Comparison of ENCODE assay signal across 20 mouse cellular contexts in genomic region chrX:6345273-6345959, GRCm38 (mm10). TPM values are rescaled to one million over a fixed set of nuclear protein-coding genes. Genes with fewer than 3 reads are reported as not detected.
DNase-seq lines count a peak whose midpoint lies in the region; ATAC-seq and TF ChIP-seq lines count a peak whose summit lies in the region.
"Had no signal": no experiment of that assay in that cellular context is flagged by ENCODE, and none has a peak within 500 bp of the region (broad histone marks: within the 10 kb centered on the region; RNA-seq: fewer than 3 reads in every experiment).

No protein-coding gene starts in this region.

- no peaks in the 10 kb centered on the region for H3K4me1 ChIP-seq in lung, embryonic 14.5 days (ENCODE audit: insufficient read depth)
- H3K4me1 ChIP-seq: embryonic facial prominence, embryonic 10.5 days; forebrain, embryonic 13.5 days; heart, embryonic 13.5 days; hindbrain, embryonic 12.5 days had no signal

- ATAC-seq in lung, embryonic 14.5 days (ENCODE audit: insufficient read depth), result no peak
- peak; percentile 58 to 62 for ATAC-seq in hematopoietic stem cell, adult 5-6 weeks (replicated peaks in 1 of 2; ENCODE audit: insufficient read depth in 1 of 2, low FRiP score in 2 of 2, low TSS enrichment in 1 of 2, low read depth in 1 of 2, poor library complexity in 2 of 2, severe bottlenecking in 2 of 2)
- ATAC-seq: forebrain, embryonic 13.5 days; forebrain, postnatal 0 days; hindbrain, embryonic 16.5 days had no signal

- H3K27ac ChIP-seq in lung, embryonic 14.5 days (ENCODE audit: low read depth), result no peak overlapping the region
- H3K27ac ChIP-seq: embryonic facial prominence, embryonic 10.5 days; forebrain, embryonic 13.5 days; gastrocnemius, adult 2 months; heart, embryonic 13.5 days; hindbrain, embryonic 12.5 days had no signal

- WGBS in lung, embryonic 14.5 days, result 40% methylated on average over 1 of the region's 1 CpGs

- H3K4me2 ChIP-seq in lung, embryonic 14.5 days, result no peak overlapping the region
- H3K4me2 ChIP-seq: forebrain, embryonic 13.5 days; heart, embryonic 13.5 days; hindbrain, embryonic 12.5 days had no signal

- H3K9ac ChIP-seq in lung, embryonic 14.5 days, result no peak overlapping the region
- H3K9ac ChIP-seq: forebrain, embryonic 13.5 days; forebrain, postnatal 0 days; heart, embryonic 13.5 days; hindbrain, embryonic 12.5 days had no signal

- no peaks in the 10 kb centered on the region for H3K36me3 ChIP-seq in lung, embryonic 14.5 days (ENCODE audit: insufficient read depth)
- H3K36me3 ChIP-seq: embryonic facial prominence, embryonic 10.5 days; heart, embryonic 13.5 days; hindbrain, embryonic 12.5 days had no signal

- no peak for TF ChIP-seq CTCF in lung, embryonic 14.5 days (IDR thresholded peaks at IDR 0.05; ENCODE audit: low read depth)

- DNase-seq in lung, embryonic 14.5 days, result peak; percentile 0
- no peak for DNase-seq in lung, postnatal 10 days
- DNase-seq in lung, postnatal 36 days, result peak; percentile 12
- no peak for DNase-seq in lung, postnatal 25 days (ENCODE audit: low spot score)
- DNase-seq in thymus, postnatal 36 days, result no peak
- DNase-seq: adrenal gland, adult 2 months; cerebellum, adult 11 months; cerebellum, adult 8-10 months; cerebellum, postnatal 36 days; forebrain, postnatal 0 days; gastrocnemius, adult 2 months; gastrocnemius, postnatal 25 days; heart, adult 11 months; heart, postnatal 36 days had no signal

- H3K4me3 ChIP-seq in lung, embryonic 14.5 days (ENCODE audit: low read depth, low read length), result no peak overlapping the region
- H3K4me3 ChIP-seq: embryonic facial prominence, embryonic 10.5 days; forebrain, embryonic 13.5 days; gastrocnemius, adult 2 months; heart, embryonic 13.5 days; hindbrain, embryonic 12.5 days had no signal

- H3K9me3 ChIP-seq in lung, embryonic 14.5 days (ENCODE audit: low read depth, low read length), result no peaks in the 10 kb centered on the region
- H3K9me3 ChIP-seq: embryonic facial prominence, embryonic 10.5 days; forebrain, embryonic 13.5 days; heart, embryonic 13.5 days; hindbrain, embryonic 12.5 days had no signal

- no peaks in the 10 kb centered on the region for H3K27me3 ChIP-seq in lung, embryonic 14.5 days (ENCODE audit: insufficient read depth, low read length)
- H3K27me3 ChIP-seq: forebrain, embryonic 13.5 days; heart, embryonic 13.5 days; hindbrain, embryonic 12.5 days had no signal

RNA-seq across cellular contexts. Expression of gene Bmp15, which starts 24.9 kb away (rescaled TPM):
- 0.08 TPM in 1 of 2 replicates, not detected in the other for polyA plus RNA-seq in lung, embryonic 14.5 days (2014; fragmentation: Nextera tagmentation; extraction: Ambion mirVana)
- total RNA-seq in hematopoietic stem cell, adult 5-6 weeks (2017), result not detected in 2 replicates
- total RNA-seq: gastrocnemius, postnatal 25 days; heart, postnatal 36 days had no signal
- polyA plus RNA-seq: adrenal gland, adult 2 months had no signal

RNA-seq across cellular contexts. Expression of gene Shroom4, which starts 54.2 kb away (rescaled TPM):
- 12.7 TPM in 2 replicates for polyA plus RNA-seq in lung, embryonic 14.5 days (2014; fragmentation: Nextera tagmentation; extraction: Ambion mirVana)
- total RNA-seq in hematopoietic stem cell, adult 5-6 weeks (2017), result 2.1 and 2.9 TPM in 2 replicates

Comparison
In these comparisons a context has a peak if more than half of its experiments do, and no peak if none do; other contexts are left out.
1. DNase-seq: peak in lung, embryonic 14.5 days (single experiment) and lung, postnatal 36 days (single experiment); none in lung, postnatal 10 days (single experiment), lung, postnatal 25 days (single experiment) and thymus, postnatal 36 days (0 of 2).